Mouse (Mus musculus) CH12.LX (cell line): ENCODE measurements around the gene Cers6.

Experiments used
- CTCF ChIP-seq, 2 experiments: IDR thresholded peaks in 1 of 2; conservative IDR thresholded peaks in 1 of 2; 2 replicates each; pipeline ENCODE4 v1.5.1; 2011 to 2012; ENCODE audit warnings: low read depth in 2 of 2, low read length in 2 of 2, improper control_type of control experiment in 1 of 2, inconsistent platforms in 1 of 2, mild to moderate bottlenecking in 1 of 2, moderate library complexity in 1 of 2
- EP300 ChIP-seq: IDR thresholded peaks from 2 replicates; pipeline ENCODE4 v1.6.1; 2011; ENCODE audit warnings: low read length, improper control_type of control experiment
- GABPA ChIP-seq: IDR thresholded peaks from 2 replicates; pipeline ENCODE4 v1.6.1; 2012; ENCODE audit warnings: low read depth, low read length, improper control_type of control experiment, inconsistent platforms; ENCODE audit not compliant: insufficient replicate concordance
- HCFC1 ChIP-seq: IDR thresholded peaks from 2 replicates; pipeline ENCODE4 v1.6.1; 2012; ENCODE audit warnings: low read depth, mild to moderate bottlenecking, inconsistent platforms, low read length, improper control_type of control experiment
- JUND ChIP-seq: conservative IDR thresholded peaks from 2 replicates; pipeline ENCODE4 v1.6.1; 2011; ENCODE audit warnings: low read depth, low read length, improper control_type of control experiment
- MAX ChIP-seq: IDR thresholded peaks from 2 replicates; pipeline ENCODE4 v1.6.1; 2011; ENCODE audit warnings: low read length, improper control_type of control experiment
- POLR2A ChIP-seq: IDR thresholded peaks from 2 replicates; pipeline ENCODE4 v1.6.1; 2011; ENCODE audit warnings: low read depth, mild to moderate bottlenecking, improper control_type of control experiment, low read length
- ZMIZ1 ChIP-seq: IDR thresholded peaks from 2 replicates; pipeline ENCODE4 v1.6.1; 2012; ENCODE audit warnings: low read depth, mild to moderate bottlenecking, inconsistent platforms, low read length, improper control_type of control experiment
- ZNF384 ChIP-seq: IDR thresholded peaks from 2 replicates; pipeline ENCODE4 v1.6.1; 2012; ENCODE audit warnings: low read depth, low read length, improper control_type of control experiment, inconsistent platforms

GRCm38 (mm10) chr2:69011860-69012259 is 150.6 kb downstream of the Cers6 start:
- TF ChIP-seq CTCF (conservative IDR thresholded peaks at IDR 0.05 in 1 of 2, IDR thresholded peaks at IDR 0.05 in 1 of 2; ENCODE audit: low read depth in 2 of 2, low read length in 2 of 2) (no peak), EP300 (no peak), POLR2A (no peak), MAX (no peak), JUND (no peak), GABPA (no peak), ZMIZ1 (no peak), ZNF384 (no peak), HCFC1 (no peak)
